Mouse (Mus musculus): Measurements from ENCODE around the gene Atp8a2. TPM values are rescaled to one million over a fixed set of nuclear protein-coding genes. Genes with fewer than 3 reads are reported as not detected.

Atp8a2 gene
- total RNA-seq, 1 experiment from 2014 or later, result 0.57 TPM

DNA sequence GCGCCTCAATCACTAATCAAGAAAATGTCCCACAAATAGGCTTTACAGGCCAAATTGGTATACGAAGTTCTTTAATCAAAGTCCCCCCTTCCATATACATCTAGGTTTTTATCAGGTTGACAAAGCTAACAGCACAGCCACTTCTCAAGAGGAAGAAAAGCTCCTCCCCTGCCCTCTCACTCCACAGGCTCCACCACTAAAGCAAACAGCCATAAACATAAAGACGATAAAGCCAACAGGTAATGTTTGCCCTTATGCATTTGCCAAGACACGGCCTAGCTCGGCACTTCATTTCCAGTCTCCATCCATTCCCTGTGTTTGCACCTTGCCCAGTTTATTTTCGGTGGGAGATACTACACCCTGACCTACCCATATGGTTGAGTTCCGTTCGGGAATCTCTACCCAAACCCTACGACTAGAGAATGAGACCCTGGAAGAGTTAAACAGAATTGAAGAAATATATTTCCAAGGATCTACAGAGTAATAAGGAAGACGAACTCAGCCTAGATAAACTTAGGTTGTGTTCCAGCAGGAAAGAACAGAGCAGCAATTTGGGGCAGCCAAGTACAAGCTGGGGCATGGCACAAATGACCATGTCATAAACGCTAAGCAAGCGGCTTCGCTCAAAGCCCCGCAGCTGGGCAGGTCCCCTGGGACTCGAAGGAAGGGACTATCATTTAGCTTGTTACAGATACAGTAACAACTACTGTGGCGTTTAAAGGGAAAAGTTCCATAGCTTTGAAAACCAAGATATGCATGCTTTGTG is 26.0 kb downstream of the Atp8a2 start:
- ATAC-seq (replicated peaks; ENCODE audit: insufficient number of reproducible peaks, low FRiP score, low TSS enrichment, poor library complexity, severe bottlenecking), result no peak

DNA sequence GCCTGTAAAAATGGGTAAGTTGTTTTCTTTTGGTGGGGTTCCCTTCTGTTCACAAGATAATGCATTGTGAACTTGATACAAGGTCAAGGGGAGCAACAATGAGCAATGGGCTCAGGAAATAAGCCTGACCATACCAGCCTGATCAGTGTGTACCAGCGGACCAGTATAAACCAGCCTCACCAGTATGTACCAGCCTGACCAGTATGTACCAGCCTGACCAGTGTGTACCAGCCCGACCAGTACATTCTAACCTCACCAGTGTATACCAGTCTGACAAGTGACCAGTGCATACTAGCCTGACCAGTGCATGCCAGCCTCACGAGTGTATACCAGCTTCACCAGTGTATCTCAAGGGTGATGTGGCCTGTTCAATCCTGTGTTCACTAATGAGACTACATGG is 33.6 kb downstream of the Atp8a2 start:
- ATAC-seq (replicated peaks; ENCODE audit: insufficient number of reproducible peaks, low FRiP score, low TSS enrichment, poor library complexity, severe bottlenecking), result no peak

DNA sequence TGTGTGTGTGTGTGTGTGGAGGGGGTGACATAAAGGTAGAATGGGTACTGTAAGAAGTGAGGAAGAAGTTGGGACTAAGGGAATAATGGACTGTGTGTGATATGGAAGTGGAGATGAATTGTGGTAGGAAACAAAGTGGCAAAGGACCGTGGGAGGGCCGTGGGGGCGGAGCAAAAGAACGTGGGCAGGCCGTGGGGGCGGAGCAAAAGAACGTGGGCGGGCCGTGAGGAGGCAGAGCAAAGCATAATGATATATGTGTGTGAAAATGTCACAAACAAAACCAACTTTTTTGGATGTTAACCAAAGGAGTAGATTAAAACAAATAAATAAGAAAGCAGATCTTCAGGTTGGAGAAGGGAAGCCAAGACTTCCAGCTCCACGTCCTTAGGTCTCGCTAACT is 44.6 kb downstream of the Atp8a2 start:
- no peak for ATAC-seq (replicated peaks; ENCODE audit: insufficient number of reproducible peaks, low FRiP score, low TSS enrichment, poor library complexity, severe bottlenecking)

DNA sequence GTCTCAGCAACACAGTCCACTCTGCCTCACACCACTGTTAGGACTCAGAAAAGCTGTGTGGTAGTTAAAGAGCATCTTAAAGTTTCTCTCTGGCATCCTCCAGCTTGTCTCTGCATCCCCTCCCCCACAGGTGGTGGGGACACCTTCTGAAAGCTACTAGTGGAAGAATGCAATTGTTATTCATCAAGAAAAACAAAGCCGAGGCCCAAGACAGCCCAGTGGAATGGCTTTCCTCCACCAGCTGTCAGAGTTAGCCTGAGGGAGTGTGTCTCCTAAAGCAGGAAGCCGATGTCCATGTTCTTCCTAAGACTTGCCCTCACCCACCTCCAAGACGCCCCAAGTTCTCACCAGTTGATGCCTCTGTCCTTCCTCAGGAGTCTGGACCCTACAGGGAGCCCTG is 48.1 kb downstream of the Atp8a2 start:
- no peak for ATAC-seq (replicated peaks; ENCODE audit: insufficient number of reproducible peaks, low FRiP score, low TSS enrichment, poor library complexity, severe bottlenecking)

DNA sequence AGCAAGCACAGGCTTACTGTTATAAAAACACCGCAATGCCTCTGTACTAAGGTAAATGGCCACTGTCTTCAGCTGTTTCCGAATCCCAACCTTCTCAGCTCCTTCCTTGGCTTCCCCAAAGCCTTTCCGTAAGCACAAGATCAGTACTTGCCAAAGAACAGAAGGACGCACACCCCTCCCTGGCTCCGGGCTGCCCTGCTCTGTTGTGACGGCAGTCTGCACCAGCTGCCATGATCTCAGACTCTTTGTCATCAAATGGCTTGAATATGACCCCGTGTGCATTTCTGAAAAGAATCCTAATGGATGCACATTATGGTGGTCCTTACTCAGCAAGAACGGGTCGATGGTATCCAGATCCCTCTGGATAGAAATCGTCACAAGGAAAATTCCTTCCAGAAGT is 53.7 kb downstream of the Atp8a2 start:
- no peak for ATAC-seq (replicated peaks; ENCODE audit: insufficient number of reproducible peaks, low FRiP score, low TSS enrichment, poor library complexity, severe bottlenecking)

DNA sequence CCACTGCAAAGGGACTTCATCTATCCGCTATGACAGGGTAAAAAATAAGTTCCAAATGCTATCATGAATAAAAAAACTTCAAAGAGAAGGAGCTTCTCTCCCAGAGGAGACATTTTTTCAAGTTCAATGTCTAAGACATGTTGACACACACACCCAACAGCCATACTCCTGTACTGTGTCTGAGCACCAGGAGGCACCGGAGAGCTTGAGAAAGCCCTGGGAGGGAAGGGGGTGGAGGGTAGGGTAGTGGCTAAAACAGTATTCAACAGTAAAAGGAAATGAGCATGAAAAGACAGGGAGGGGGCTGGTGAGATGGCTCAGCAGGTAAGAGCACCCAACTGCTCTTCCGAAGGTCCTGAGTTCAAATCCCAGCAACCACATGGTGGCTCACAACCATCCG is 58.6 kb downstream of the Atp8a2 start:
- no peak for ATAC-seq (replicated peaks; ENCODE audit: insufficient number of reproducible peaks, low FRiP score, low TSS enrichment, poor library complexity, severe bottlenecking)

DNA sequence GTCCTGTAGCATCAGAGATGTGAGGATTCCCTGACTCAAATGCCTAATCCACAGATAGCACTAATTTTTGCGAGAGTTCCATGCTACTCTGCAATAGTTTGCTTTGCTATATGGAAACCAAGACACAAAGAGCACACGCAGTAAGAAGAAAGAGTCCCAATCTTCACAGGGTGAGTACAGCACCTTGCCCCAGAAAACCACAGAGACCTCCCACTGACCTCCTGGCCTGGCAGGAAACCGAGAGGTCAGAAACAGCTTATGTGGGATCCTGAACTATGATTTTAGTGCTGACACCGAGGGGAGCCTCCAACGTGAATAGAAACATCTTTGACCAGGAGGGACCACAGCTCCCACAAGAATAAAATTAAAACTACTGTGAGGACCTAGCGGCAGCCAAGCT is 59.2 kb downstream of the Atp8a2 start:
- ATAC-seq (replicated peaks; ENCODE audit: insufficient number of reproducible peaks, low FRiP score, low TSS enrichment, poor library complexity, severe bottlenecking), result no peak

DNA sequence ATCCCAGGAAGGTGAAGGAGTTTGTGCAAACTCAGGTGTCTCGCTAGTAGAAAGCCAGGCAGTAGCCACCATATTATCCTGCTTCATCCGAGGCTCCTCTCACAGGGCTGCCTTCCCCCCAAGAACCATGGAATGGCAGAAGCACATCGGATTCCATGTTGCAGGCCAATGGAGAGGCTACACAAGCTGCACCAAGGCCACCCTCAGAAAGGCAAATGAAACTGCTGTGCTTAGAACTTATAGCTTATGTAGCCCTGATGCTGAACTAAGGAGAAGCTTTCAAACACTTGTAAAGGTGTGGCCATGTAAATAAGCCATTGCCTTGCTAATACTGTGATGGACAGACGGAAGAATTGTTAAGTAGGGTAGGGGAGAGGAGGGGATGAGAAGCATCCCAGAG is 61.2 kb downstream of the Atp8a2 start:
- no peak for ATAC-seq (replicated peaks; ENCODE audit: insufficient number of reproducible peaks, low FRiP score, low TSS enrichment, poor library complexity, severe bottlenecking)

DNA sequence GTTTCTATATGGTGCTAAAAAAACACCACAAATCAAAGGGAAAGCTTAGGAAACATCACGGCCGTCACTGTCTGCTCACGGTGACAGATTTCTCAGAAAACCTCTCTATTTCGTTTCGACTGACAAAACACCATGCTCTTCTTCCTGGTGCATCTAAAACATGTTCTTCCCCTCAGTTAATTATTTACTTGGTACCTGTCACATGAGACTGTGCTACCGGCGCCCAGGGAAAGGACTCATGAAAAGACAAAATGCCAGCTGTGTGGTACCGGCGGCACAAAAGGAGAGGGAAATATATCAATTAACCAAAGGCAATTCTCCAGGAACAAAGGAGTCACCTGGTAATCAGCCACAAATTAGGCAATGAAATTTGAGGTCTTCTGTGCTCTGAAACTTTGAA is 62.3 kb downstream of the Atp8a2 start:
- no peak for ATAC-seq (replicated peaks; ENCODE audit: insufficient number of reproducible peaks, low FRiP score, low TSS enrichment, poor library complexity, severe bottlenecking)

DNA sequence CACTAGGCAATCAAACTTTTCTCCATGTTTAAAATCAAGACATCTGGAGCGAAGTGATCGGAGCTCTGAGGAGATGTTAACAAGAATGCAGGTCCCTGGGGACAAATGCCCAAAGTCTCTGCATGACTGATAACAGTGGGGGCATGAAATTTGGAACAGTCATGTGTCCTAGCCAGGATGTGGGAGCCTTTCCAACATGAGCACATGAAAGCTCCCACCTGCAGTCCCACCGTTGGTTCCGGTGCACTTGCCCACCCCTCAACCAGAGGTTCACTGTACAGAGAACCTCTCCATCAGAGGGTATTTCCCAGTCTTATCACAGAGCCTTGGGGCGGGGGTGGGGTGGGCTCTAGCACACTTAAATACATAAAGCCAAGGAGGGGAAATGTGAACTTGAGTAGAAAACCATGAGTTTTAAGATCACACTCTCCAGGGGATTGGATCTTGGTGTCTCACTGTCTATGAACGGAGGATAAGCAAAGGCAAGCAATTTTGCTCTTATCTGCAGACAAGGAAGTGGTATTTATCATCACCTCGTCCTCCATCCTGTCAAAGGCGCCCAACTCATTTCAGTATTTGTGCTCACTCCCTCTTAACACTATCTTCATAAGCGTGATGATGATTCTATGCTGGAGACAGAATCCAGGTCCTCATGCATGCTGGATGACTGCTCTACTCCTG is 65.6 kb downstream of the Atp8a2 start:
- ATAC-seq (replicated peaks; ENCODE audit: insufficient number of reproducible peaks, low FRiP score, low TSS enrichment, poor library complexity, severe bottlenecking), result 0 out of 2 replicates have a peak, but pooled peaks have one; percentile 37

DNA sequence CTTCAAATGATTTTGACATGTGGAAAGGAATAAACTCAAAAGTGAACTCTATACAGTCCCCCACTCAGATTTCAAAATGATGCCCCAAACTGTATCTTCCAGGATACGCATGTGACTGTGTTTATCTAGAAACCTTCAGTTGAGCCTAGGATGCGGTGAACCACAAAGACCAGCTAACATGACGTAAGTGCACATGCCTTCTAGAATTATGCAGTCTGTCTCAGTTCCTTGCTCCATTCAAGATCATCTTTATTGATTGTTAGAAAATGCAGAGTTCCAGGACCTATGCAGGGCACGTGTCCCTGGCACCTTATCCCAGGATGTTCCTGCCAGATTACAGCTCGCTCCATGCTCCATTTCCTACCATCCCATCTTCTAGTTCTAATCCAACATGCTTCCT is 67.4 kb downstream of the Atp8a2 start:
- ATAC-seq (replicated peaks; ENCODE audit: insufficient number of reproducible peaks, low FRiP score, low TSS enrichment, poor library complexity, severe bottlenecking), result peak; percentile 57; the same call in 1 of the 2 replicates

DNA sequence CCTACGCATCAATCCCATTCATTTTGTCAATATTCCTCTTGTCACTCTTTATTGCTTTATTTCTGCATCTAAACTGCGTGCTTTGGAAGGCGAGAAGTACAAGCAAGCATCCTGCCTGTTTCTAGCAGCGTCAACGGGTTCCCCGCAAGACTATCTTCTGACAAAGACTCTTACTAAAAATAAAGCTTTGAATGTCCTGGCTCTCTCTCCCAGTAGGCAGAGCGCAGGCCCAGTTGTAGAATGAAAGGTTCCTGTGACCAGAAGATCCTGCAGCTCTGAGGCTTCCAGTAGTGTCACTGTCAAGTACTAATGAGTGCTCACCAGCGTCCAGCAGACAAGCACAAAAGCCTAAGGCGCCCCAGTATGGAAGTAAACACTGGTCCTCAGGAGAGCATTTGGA is 71.8 kb downstream of the Atp8a2 start:
- ATAC-seq (replicated peaks; ENCODE audit: insufficient number of reproducible peaks, low FRiP score, low TSS enrichment, poor library complexity, severe bottlenecking), result no peak

DNA sequence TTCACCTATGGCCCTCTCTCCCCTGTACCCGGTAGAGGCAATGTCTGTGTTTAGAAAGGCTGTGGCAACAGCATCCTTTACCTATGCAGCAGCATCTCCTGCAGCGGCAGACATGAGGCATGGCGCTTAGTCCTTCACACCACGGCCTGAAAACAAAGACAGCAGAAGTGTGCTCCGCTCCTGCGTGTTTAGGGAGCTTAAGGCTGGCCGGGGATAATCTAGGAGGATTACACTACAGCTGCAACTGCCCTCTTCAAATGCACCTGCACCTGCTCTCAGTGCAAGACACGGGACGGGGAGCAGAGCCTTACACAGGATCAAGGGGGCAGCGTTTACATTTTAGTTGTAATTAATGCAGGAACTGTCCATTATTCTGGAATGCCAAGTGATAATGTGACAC is 75.4 kb downstream of the Atp8a2 start:
- ATAC-seq (replicated peaks; ENCODE audit: insufficient number of reproducible peaks, low FRiP score, low TSS enrichment, poor library complexity, severe bottlenecking), result no peak

DNA sequence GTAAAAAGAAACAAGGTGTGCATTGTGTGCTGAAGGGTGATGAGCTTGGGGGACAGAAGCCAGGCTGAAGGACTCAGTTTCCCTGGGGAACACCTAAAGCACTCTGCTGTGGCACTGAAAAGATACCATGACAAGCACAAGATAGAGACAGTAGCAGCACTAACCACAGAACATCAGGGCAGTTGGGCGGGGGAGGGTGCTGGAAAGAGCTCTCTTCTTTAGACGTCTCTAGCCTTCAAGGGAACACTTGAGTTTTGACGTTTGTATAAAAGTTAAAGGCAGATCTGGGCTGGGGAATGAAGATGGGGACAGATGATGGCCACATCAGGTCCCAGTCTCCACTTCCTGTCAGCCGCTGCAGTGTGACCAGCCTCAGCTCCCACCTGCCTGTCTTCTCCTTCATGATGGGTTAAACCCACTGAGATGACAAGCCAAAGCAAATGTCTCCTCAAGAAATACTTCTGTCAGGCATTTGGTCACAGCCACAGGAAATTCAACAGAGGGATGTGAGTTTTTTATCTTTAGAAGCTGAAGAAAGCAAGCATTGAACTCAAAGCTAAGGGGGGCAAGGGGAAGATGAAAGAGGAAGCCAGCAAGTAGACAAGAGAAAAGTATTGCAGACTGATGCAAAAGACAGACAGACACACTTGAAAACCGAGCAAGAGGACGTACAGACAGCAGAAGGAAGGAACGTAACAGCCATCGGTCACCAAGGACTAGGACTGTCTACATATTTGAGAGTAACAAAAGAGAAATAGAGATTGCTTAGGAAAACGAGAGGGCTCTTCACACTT is 79.0 kb downstream of the Atp8a2 start:
- no peak for ATAC-seq (replicated peaks; ENCODE audit: insufficient number of reproducible peaks, low FRiP score, low TSS enrichment, poor library complexity, severe bottlenecking)

DNA sequence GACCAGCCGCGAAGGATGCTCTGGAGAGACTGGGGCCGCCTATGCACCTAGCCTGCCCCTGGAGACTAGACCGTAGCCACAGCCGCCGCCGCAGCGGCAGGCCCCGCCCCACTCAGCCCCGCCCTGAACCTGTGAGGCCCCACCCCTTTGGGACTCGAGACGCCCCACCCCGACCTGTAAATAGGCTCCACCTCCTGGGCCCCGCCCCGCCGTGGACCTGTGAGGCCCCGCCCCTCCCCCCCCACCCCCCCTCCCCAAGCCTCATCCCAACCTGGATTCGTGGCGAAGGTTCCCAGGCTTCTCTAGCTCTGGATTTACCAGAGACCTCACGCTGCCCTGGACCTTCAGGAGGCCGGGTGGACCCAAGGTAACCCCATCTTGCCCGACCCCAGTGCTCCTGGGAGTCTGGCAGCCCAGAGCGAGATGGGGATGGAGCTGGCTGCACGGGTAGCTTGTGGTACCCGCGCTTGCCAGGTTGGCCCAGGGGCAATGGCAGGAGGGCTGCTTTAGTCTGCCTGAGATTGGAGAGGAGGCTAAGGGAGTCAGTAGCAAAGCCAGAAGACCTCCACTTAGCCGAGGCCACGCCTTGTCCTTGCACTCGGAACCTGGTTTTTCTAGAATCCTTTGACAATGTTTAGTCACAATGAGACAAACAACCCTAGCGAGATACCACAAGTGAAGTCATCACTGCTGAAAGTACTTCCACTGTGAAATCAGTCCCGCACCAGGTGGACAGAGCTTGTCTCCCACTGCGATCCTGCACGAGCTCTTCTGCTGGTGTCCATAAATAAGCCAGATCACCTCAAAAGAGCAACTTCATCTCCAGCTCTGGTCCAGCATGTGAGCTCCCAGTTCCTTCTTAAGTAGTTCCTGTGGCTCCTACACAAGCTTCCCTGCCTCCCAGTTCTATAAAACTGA is 109.9 kb downstream of the Atp8a2 start:
- ATAC-seq (replicated peaks; ENCODE audit: insufficient number of reproducible peaks, low FRiP score, low TSS enrichment, poor library complexity, severe bottlenecking), result no peak

DNA sequence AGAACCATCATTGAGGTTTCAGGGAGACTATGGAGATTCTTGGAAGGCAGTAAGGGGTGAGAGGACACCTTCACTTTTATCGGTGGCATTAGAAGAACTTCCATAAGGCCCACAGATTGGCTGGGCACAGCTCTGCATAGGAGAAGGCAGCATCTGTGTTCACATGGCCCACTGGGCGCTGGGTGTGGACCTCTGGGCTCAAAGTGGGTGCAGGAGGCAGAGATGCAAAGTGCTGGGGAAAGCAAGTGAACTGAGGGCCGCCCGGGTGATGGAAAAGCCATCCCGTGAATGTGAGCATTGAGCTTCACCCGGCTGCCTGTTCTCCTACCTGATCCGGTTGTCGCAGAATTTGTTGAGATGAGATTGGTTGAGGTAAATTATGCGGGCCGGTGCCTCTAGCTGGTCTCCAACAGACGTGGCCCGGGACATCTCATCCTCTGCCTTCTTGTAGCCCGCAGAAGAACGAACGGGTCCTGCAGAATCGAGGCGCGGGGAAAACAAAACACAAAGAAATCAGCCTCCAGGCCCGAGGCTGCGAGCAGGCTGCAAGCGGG is 110.6 kb downstream of the Atp8a2 start:
- no peak for ATAC-seq (replicated peaks; ENCODE audit: insufficient number of reproducible peaks, low FRiP score, low TSS enrichment, poor library complexity, severe bottlenecking)

DNA sequence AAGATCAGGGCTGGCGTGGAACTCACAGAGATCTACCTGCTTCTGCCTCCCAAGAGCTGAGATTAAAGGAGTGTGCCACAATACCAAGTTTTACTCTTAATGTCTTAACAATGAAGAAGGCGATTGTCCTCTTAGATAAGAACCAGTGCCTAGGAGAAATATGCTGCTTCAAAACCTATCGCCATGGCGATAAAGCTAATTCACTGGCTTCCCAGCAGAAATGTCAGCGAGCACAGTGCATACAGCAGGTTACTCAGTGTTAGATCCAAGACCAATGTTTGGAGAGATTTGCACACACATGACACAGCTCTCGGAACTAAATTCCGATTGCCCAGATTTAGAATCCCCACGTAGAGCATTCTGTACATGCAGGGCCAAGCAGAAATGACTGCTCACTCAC is 114.2 kb downstream of the Atp8a2 start:
- ATAC-seq (replicated peaks; ENCODE audit: insufficient number of reproducible peaks, low FRiP score, low TSS enrichment, poor library complexity, severe bottlenecking), result no peak

DNA sequence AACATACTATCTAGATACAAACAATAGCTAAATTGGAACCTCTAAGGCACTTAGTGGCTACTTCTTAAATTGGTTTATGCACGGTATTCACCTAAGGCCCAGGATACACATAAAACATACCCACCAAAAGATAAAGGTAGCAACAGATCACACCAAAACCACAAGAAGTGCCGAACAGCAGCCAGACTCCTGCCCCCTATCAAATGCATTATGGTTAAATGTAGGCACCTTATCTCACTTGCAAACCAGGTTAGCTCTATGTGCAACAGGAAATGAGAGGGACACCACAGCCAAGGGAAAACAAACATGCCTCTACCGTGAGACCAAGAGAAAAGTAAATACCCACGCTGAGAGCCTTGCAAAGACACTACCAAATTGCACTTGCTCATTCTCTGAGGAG is 124.5 kb downstream of the Atp8a2 start:
- no peak for ATAC-seq (replicated peaks; ENCODE audit: insufficient number of reproducible peaks, low FRiP score, low TSS enrichment, poor library complexity, severe bottlenecking)
